Mouse (Mus musculus): ENCODE data around the gene Arfgap3.
"Not testable (repeated sequence)": the region's sequence is repeated elsewhere in the genome, so short reads cannot be mapped to it uniquely, and the experiment has no call there.

Arfgap3 gene

DNA sequence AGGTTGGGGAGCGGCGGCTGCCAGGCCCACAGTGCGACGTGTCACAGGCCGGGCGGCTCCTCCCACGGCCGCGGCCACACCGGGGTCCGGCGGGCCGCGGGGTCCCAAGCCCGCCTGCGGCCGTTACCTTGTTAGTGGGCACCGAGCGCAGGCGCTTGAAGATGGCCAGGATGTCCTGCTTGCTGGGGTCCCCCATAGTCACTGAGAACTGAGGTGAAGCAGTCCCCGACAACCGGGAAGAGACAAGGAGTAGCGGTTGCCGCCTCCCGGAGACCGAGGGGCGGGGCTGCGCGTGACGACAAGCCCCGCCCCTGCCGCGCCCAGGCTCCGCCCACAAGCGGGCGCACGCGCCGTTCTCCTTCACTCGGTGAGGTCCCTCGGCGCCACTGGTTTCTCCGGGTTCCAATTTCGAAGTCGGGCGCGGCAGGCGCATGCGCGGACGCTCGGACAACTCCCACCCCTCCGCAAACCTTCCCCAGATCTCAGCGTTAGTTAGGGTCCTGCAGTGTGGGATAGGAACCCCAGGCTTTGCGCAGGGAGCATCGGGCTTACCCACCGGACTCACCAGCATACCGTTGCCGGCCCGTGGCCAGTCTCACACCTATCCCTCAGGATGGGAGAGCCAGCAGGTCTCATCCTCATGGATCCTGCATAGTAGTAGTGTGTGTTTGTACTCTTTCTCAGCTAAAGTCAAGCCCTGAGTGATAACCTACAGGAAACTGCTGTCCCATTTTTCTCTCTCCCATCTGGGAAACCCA, at the start of gene Arfgap3:
Gene Arfgap3 (minus strand): TSS at position 294 of the 758 bp plus-strand sequence.
- DNase-seq, result peak; percentile 94

- no peak for DNase-seq
Observed at GRCm38 (mm10) chr15:83392722-83393121, 42.7 kb upstream of the Arfgap3 start.

GRCm38 (mm10) chr15:83387911-83388310, 37.9 kb upstream of the Arfgap3 start:
- no peak for DNase-seq

DNA sequence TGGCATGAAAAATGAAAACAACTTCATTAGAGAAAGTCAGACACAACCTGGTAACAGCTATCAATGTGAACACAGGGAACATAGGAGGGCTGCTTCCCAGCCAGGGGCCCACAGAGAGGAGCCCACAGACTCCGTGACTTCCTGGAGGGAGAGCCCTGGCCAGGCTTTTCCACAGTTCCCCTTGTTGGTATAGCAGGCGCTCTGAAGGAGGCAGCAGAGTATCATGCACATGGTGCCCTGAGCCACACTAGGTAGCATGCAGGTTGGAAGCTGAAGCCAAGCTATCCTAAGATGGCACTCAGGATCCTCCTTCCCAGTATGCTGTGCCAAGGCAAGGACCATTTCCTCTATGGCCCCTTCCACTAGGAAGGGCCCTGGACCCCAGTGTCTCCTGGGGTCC, 33.6 kb upstream of the Arfgap3 start:
- DNase-seq, result no peak

DNA sequence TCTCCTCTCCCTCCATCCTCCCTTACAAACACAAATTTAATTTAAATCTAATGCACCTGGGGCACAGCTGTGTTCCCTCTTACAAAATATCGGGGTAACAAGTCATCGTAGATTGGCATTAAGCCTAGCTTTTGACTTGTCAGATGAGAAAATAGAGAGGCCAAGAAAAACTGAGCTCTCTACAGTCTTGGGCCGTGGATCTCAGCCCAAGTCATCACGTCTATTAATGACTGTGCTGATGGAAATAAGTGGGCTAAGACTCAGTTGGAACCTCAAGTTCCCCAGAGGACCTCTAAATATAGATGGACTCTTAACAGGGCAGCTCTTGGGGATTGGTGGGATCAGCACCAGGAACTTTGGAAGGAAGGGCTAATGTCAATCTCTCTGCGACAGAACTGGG, 33.1 kb upstream of the Arfgap3 start:
- DNase-seq, result no peak

DNA sequence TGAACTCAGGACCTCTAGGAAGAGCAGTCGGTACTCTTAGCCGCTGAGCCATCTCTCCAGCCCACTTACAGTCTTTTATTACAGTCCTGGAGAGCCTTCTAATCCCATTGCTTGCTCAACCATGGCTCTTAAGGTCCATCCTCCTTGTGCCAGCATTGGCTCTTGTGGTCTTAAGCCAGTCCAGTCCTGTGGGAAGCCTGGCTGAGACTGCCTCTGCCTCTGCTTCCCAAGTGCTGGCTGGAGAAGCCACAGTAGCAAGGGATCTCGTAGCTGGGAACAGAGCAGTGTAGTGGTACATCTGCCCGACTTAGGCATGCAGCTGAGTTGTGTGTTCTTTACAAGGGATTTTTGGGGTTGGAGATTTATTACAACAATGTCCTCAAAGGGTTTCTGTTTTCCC, 32.4 kb upstream of the Arfgap3 start:
- DNase-seq, result no peak

GRCm38 (mm10) chr15:83377153-83377552, 27.1 kb upstream of the Arfgap3 start:
- no peak for DNase-seq

DNA sequence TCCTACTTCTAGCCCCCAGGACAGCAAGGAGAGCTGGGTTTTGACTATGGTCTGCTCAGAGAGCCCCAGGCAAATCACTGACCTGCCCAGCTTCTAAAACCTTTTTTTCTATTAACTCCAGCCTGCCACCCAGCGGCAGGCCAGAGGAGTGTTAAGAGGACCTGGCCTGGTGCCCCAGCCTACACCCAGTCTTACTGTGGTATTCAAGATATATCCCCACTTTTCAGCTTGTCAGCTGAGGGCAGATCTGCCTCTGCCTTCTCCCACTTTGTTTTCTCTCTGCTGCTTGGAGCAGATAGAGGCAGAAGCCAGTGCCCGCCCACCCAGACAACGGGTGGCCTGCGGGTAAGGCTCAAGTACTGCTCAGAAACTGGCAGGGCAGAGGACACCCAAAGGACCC, 25.1 kb upstream of the Arfgap3 start:
- DNase-seq, result peak; percentile 65

DNA sequence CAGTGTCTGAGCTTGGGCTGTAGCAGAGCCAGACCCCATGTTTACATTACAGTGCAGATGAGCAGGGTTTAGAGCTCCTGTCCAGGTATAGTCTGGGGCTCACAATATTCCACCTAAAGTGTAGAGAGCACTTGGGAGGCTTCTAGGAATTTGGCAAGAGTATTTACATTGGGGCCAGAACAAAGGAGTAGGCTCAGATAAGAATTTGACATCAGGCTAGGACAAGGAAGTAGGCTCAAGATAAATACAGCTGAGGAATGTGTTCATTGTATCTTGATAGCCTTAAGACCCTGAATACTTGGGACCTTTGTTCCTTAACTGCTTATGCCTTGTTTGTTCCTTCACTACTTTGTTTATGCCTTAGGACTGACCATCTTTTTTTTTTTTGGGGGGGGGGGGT, 24.0 kb upstream of the Arfgap3 start:
- DNase-seq, result no peak

- DNase-seq, result not testable (repeated sequence)
Observed at GRCm38 (mm10) chr15:83368702-83369101, 18.7 kb upstream of the Arfgap3 start.

DNA sequence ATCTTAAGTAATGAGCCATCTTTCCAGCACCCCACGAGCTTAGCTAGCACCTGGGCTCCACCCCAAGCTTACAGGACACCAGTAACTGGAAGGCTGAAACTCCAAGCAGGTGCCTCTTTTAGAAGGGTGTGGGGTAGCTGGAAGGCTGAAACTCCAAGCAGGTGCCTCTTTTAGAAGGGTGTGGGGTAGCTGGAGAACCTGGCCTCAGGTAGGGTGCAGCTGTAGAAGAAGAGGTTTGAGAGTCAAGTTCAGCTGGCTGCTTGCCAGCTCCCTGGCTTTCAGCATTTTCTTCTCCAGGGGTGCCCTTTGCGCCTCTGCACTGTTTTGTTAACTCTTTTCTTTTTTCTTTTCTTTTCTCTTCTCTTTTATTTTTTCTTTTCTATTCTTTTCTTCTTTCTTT, 18.2 kb upstream of the Arfgap3 start:
- DNase-seq, result no peak

- DNase-seq, result peak; percentile 82
Observed at GRCm38 (mm10) chr15:83366933-83367552, 17.0 kb upstream of the Arfgap3 start.

DNA sequence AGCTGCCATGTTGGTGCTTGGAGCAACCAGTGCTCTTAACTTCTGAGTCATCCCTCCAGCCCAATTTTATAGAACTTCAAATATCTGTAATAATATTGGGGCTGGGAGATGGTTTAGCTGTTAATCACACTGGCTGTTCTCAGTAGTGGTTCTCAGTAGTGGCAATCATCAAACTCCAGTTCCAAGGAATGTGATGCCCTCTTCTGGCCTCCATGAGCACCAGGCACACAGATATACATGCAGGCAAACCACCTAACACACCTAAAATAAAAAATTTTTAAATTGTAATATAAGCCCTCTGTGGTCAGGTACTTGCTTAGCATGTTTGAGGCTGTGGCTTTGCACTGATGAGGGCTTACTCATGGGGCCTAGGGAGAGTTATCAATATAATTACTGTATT, 15.7 kb upstream of the Arfgap3 start:
- no peak for DNase-seq

DNA sequence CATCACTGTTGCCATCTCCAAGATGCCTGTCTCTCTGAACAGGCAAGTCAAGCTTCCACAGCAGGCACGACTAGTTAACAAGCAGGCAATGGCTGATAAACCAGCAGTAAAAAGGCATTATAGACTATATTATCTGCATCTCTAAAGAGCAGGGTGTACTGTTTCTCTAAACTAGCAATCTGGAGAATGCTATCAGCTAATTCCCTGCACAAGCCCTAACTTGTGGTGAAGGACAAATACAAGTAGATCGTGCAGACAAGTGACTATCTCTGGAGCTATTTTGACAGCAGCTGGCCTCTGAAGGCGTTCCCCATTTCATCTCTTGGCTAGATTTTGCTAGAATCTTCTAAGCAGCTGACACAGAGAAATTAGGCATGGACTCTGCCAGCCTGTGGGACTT, 14.1 kb upstream of the Arfgap3 start:
- DNase-seq, result no peak

DNA sequence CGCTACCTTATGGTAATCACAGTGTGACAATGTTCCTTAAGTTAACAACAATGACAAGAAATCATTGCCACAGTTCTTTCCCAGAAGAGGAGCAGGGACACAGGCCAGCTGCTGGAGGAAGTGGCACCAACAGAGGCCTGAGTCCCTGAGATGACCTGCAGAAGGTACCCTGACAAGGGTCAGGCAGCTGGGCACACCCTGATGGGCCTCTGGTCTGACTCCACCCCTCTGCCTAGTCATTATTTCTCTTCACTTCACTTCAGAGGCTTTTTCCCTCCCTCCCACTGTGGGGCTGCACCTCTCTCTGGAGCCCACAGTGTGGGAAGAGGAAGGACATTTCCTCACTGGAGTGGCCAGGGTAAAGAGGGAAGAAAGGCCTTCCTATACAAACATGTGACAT, 12.8 kb upstream of the Arfgap3 start:
- not testable (repeated sequence) for DNase-seq

DNA sequence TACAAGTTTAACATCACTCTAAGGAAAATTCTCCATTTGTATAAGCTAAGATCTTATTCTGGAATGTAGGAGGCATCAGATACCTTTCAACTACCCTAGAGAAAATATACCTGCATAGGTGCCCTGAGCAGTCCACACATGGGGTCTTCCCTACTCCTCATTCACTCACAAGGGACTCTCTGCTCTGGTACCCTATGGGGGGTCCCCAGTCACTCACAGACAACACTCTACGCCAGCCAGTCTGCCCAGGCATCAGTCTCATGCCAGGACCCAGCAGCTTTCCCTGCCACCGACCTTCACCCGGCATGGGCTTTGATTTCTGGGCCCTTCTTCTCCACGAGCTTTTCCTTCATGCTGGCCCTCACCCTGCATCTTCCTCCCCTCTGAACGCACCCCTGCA, 10.9 kb upstream of the Arfgap3 start:
- not testable (repeated sequence) for DNase-seq

GRCm38 (mm10) chr15:83360140-83360539, 10.1 kb upstream of the Arfgap3 start:
- DNase-seq, result no peak

- no peak for DNase-seq
Observed at GRCm38 (mm10) chr15:83358476-83358875, 8.4 kb upstream of the Arfgap3 start.

DNA sequence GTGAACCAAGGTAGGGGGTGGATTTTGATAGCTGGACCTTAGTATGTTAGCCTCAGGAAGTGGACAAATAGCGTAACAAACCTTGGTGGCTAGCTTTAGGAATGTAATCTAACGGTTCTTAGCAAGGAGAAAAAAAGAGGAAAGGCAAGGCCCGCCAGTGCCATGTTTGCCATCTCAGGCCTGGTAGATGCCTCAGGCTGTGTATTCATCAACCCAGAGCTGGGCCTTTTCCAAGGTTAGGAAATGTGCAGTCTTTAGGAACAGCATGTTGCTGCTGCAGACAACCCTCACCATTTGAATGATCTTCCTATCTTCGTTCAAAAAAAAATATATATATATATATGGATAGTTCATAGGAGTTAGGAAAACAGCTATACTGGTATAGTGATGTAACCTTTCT, 1.5 kb upstream of the Arfgap3 start:
- no peak for DNase-seq

GRCm38 (mm10) chr15:83350859-83351258, 812 bp upstream of the Arfgap3 start:
- no peak for DNase-seq

DNA sequence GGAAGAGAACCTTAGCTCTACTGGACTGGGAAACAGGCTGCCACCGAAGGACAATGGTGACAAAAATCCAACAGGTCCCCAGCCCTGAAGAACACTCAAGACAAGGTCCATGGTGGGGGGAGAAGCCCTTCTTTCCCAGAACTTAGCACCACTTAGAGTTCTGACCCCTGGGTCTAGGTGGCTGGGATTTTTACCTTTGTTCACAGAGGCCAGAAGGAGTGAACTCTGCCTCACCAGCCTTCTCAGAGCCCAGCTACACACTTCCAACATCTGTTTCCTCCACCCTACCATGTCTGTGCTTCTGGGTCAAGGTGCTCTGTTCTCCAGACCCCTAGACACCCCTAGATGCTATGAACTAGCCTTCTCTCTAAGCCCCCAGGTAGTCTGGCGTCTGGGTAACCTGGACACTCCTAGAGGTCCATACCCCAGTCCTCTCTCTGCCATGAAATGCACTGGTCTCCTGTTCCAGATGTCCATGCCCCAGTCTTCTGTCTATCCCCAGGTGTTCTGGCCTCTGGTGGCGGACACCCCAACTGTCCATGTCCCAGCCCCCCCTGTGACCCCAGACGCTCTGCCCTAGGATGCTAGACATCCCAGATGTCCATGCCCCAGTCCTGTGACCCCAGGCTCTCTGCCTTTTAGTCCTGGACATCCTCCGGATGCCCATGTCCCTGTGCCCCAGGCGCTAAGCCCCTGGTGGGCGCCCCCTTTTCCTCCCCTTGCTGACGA, 658 bp downstream of the Arfgap3 start:
- DNase-seq, result peak; percentile 10

- no peak for DNase-seq
Observed at GRCm38 (mm10) chr15:83348747-83349146, 1.3 kb downstream of the Arfgap3 start.

DNA sequence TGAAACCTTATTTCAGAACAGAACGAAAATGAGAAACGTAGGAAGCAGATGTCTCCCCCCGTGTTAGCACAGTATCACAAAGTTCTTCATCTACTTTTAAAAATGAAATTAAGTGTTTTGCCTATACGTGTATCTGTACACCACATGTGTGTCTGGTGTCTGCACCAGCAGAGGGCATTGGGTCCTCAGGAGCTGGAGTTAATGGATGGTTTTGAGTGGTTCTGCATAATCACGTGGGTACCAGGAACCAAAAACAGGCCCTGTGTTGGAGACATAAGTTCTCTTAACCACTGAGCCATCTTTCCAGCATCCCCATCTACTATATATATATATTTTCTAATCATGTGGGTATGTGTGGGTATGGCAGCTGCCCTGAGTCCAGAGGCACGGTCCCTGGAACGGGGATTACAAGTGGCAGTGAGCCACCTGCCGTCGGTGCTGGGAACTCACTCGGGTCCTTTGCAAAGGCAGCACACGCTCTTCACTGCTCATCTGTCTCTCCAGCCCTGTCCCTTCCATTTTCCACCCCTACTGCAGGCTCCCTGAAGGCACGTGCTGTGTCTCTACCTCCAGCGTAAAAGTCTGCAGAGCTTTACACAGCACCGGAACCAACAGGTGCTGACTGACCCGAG, 4.0 kb downstream of the Arfgap3 start:
- no peak for DNase-seq

GRCm38 (mm10) chr15:83344956-83345355, 5.1 kb downstream of the Arfgap3 start:
- no peak for DNase-seq
